Mouse (Mus musculus): ENCODE data around the gene Fnbp1l. TPM values are rescaled to one million over a fixed set of nuclear protein-coding genes. Genes with fewer than 3 reads are reported as not detected.

The Fnbp1l gene
- total and polyA plus RNA-seq, 3 experiments, result 7.6 to 17.4 (median 17.2) TPM

DNA sequence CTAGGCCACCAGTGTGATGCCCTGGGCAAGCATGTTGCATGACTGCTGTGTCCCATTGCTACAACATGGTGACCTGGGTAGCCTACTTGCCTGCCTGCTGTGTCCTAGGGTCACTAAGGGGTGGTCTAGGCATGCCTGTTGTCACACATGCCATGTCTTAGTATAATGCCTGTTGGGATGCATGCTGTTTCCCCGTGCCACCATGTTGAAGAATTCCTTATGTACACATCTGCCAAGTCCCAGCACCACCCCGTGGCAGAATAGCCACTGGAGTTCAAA, 19.6 kb upstream of the Fnbp1l start:
- TF ChIP-seq POLR2A (IDR thresholded peaks at IDR 0.05; ENCODE audit: insufficient read depth, low read depth, low read length) (no peak), CTCF (IDR thresholded peaks at IDR 0.05) (no peak), EP300 (IDR thresholded peaks at IDR 0.05; ENCODE audit: insufficient read depth, low read depth, low read length) (no peak)
- Histone ChIP-seq H3K4me3 (no peak overlapping the region), H3K27ac (no peak overlapping the region), H3K27me3 (ENCODE audit: control insufficient read depth, insufficient read depth, low read length) (no peaks in the 10 kb centered on the region), H3K79me2 (replicated peaks; ENCODE audit: control insufficient read depth, insufficient read depth, low read length) (no peaks in the 10 kb centered on the region), H3K4me1 (ENCODE audit: control insufficient read depth, insufficient read depth, low read length) (peaks cover 10% of the 10 kb centered on the region), H3K9ac (ENCODE audit: low read depth, low read length) (no peak overlapping the region), H3K36me3 (ENCODE audit: control insufficient read depth, insufficient read depth, low read length) (no peaks in the 10 kb centered on the region)
- 76% methylated on average over 2 of the region's 2 CpGs for WGBS
- intact Hi-C loops (cut with DNase I), result loop anchor here (2.0 to 10.0 kb wide), 4 partner anchors 52 to 754 kb away; partner anchors contain the start of gene Bcar3
- no peak for DNase-seq

DNA sequence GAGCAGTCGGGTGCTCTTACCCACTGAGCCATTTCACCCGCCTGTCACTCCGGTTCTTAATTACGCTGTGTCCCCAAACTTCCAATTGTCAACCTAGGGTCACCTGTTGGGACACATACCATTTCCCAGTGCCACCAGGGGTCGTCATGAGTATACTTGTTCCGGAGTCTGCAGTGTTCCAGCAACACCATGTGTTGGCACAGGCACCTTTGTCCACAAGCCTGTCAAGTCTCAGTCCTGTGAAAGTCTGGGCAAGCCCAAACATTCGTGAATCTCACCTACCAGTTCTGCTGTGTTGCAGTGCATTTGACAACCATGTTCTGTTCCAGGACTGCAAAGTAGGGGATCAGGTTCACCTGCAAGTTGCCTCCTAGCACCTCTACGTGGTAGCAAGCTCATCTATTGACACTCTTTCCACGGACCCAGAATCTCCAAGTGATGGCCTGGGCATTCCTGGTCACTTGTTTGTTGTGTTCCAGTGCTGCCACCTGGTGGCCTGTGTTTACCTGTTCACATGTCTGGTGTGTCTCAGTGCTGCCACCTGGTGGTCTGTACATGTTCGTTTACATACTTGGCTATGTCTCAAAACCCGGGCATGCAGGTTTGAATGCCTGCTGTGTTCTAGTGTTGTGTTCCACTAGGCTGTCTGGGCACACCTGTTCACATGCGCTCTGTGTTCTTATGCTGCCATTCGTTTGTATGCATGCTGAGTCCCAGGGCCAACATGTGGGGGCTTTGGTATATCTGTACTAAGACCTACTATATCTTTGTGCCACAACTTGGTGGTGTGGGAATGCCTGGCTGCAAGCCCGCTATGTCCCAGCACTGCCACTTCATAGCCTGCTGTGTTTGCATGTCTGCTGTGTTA, 19.0 kb upstream of the Fnbp1l start:
- 37% methylated on average over 14 of the region's 14 CpGs for WGBS
- H3K27me3 ChIP-seq (ENCODE audit: control insufficient read depth, insufficient read depth, low read length), result no peaks in the 10 kb centered on the region
- peak; percentile 90 to 92 for DNase-seq
- H3K9ac ChIP-seq (ENCODE audit: low read depth, low read length), result no peak overlapping the region
- H3K36me3 ChIP-seq (ENCODE audit: control insufficient read depth, insufficient read depth, low read length), result no peaks in the 10 kb centered on the region
- TF ChIP-seq CTCF (IDR thresholded peaks at IDR 0.05) (peak; percentile 97; the same call in 1 of the 2 replicates), POLR2A (IDR thresholded peaks at IDR 0.05; ENCODE audit: insufficient read depth, low read depth, low read length) (no peak), EP300 (IDR thresholded peaks at IDR 0.05; ENCODE audit: insufficient read depth, low read depth, low read length) (peak; percentile 99)
- H3K4me3 ChIP-seq, result no peak overlapping the region
- H3K27ac ChIP-seq, result no peak overlapping the region
- H3K79me2 ChIP-seq (replicated peaks; ENCODE audit: control insufficient read depth, insufficient read depth, low read length), result no peaks in the 10 kb centered on the region
- H3K4me1 ChIP-seq (ENCODE audit: control insufficient read depth, insufficient read depth, low read length), result peaks cover 10% of the 10 kb centered on the region
- intact Hi-C loops (cut with DNase I), result loop anchor here (1.0 to 10.0 kb wide), 7 partner anchors 51 to 754 kb away; partner anchors contain the start of gene Bcar3

DNA sequence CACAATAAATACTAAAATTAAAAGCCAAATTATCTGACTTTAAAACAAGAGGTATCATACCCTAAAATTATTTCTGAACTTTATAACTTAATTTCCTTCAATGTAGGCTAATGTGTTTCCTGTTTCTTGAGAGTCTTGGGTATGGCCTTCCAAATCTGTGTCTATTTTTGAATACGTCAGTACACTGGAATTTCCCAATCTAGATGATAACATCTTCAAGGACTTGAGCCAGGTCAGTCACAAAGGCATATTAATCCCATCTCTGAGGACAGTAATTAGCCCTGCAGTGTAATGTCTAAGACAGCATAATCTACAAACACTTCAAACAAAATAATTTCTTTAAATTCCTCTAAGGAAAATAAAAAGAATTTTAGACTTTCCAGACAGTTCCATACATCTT, 17.8 kb upstream of the Fnbp1l start:
- no peak for DNase-seq
- Histone ChIP-seq H3K4me1 (ENCODE audit: control insufficient read depth, insufficient read depth, low read length) (peaks cover 10% of the 10 kb centered on the region), H3K4me3 (no peak overlapping the region), H3K27ac (peak overlapping the region; percentile 65), H3K27me3 (ENCODE audit: control insufficient read depth, insufficient read depth, low read length) (no peaks in the 10 kb centered on the region), H3K9ac (ENCODE audit: low read depth, low read length) (no peak overlapping the region), H3K79me2 (replicated peaks; ENCODE audit: control insufficient read depth, insufficient read depth, low read length) (no peaks in the 10 kb centered on the region), H3K36me3 (ENCODE audit: control insufficient read depth, insufficient read depth, low read length) (no peaks in the 10 kb centered on the region)
- intact Hi-C loops (cut with DNase I), result loop anchor here (1.0 to 10.0 kb wide), 3 partner anchors 8 to 752 kb away; no protein-coding TSS in a partner anchor
- 26% methylated on average over 1 of the region's 1 CpGs for WGBS
- TF ChIP-seq POLR2A (IDR thresholded peaks at IDR 0.05; ENCODE audit: insufficient read depth, low read depth, low read length) (no peak), CTCF (IDR thresholded peaks at IDR 0.05) (no peak), EP300 (IDR thresholded peaks at IDR 0.05; ENCODE audit: insufficient read depth, low read depth, low read length) (no peak)

DNA sequence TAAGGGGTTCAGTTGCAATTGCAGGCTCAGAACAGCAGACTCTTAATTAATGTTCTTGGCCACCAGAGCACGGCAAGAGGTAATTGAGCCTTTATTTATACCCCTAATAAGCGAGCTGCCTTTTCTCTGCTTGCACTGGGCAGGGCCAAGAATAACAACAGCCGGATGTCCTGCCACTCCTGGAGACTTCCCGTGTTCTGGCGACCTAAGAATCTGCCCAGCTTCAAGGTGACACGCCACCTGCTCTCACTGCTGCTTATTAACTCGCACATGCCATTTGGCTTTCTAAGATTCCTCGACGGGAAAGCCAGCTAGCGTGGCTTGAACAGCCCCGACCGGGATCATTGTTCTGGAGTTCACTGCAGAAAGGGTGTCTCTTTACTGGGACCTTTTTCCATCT, 15.7 kb upstream of the Fnbp1l start:
- H3K9ac ChIP-seq (ENCODE audit: low read depth, low read length), result no peak overlapping the region
- H3K27ac ChIP-seq, result peak overlapping the region; percentile 74
- intact Hi-C loops (cut with DNase I), result loop anchor here (1.0 to 10.0 kb wide), 3 partner anchors 15 to 750 kb away; no protein-coding TSS in a partner anchor
- TF ChIP-seq CTCF (IDR thresholded peaks at IDR 0.05) (no peak), POLR2A (IDR thresholded peaks at IDR 0.05; ENCODE audit: insufficient read depth, low read depth, low read length) (no peak), EP300 (IDR thresholded peaks at IDR 0.05; ENCODE audit: insufficient read depth, low read depth, low read length) (peak; percentile 96)
- peak; percentile 61 to 79 for DNase-seq
- WGBS, result 23% methylated on average over 12 of the region's 12 CpGs
- no peaks in the 10 kb centered on the region for H3K27me3 ChIP-seq (ENCODE audit: control insufficient read depth, insufficient read depth, low read length)
- H3K36me3 ChIP-seq (ENCODE audit: control insufficient read depth, insufficient read depth, low read length), result no peaks in the 10 kb centered on the region
- H3K79me2 ChIP-seq (replicated peaks; ENCODE audit: control insufficient read depth, insufficient read depth, low read length), result no peaks in the 10 kb centered on the region
- H3K4me3 ChIP-seq, result peak overlapping the region; percentile 12; the same call in 1 of the 2 replicates
- peaks cover 10% of the 10 kb centered on the region for H3K4me1 ChIP-seq (ENCODE audit: control insufficient read depth, insufficient read depth, low read length)

- H3K36me3 ChIP-seq (ENCODE audit: control insufficient read depth, insufficient read depth, low read length), result no peaks in the 10 kb centered on the region
- H3K4me3 ChIP-seq, result peak overlapping the region; percentile 0; the same call in 1 of the 2 replicates
- no peaks in the 10 kb centered on the region for H3K27me3 ChIP-seq (ENCODE audit: control insufficient read depth, insufficient read depth, low read length)
- H3K27ac ChIP-seq, result peak overlapping the region; percentile 55
- no peak overlapping the region for H3K9ac ChIP-seq (ENCODE audit: low read depth, low read length)
- H3K4me1 ChIP-seq (ENCODE audit: control insufficient read depth, insufficient read depth, low read length), result no peaks in the 10 kb centered on the region; the same call in none of the 2 replicates
- WGBS, result 11% methylated on average over 13 of the region's 13 CpGs
- peak in 1 of 2 experiments; percentile 56 for DNase-seq
- TF ChIP-seq EP300 (IDR thresholded peaks at IDR 0.05; ENCODE audit: insufficient read depth, low read depth, low read length), result peak; percentile 78
- no peak for TF ChIP-seq CTCF (IDR thresholded peaks at IDR 0.05)
- TF ChIP-seq POLR2A (IDR thresholded peaks at IDR 0.05; ENCODE audit: insufficient read depth, low read depth, low read length), result peak; percentile 17; the same call in 1 of the 2 replicates
- H3K79me2 ChIP-seq (replicated peaks; ENCODE audit: control insufficient read depth, insufficient read depth, low read length), result no peaks in the 10 kb centered on the region
- intact Hi-C loops (cut with DNase I), result loop anchor here (1.0 to 10.0 kb wide), 2 partner anchors 8 to 1195 kb away; no protein-coding TSS in a partner anchor
Measured at GRCm38 (mm10) chr3:122629580-122629979, 10.1 kb upstream of the Fnbp1l start.

GRCm38 (mm10) chr3:122628956-122629355, 9.4 kb upstream of the Fnbp1l start:
- DNase-seq, result no peak
- Histone ChIP-seq H3K79me2 (replicated peaks; ENCODE audit: control insufficient read depth, insufficient read depth, low read length) (no peaks in the 10 kb centered on the region), H3K27me3 (ENCODE audit: control insufficient read depth, insufficient read depth, low read length) (no peaks in the 10 kb centered on the region), H3K27ac (peak overlapping the region; percentile 55), H3K36me3 (ENCODE audit: control insufficient read depth, insufficient read depth, low read length) (no peaks in the 10 kb centered on the region), H3K4me3 (no peak overlapping the region), H3K9ac (ENCODE audit: low read depth, low read length) (no peak overlapping the region), H3K4me1 (ENCODE audit: control insufficient read depth, insufficient read depth, low read length) (no peaks in the 10 kb centered on the region; the same call in none of the 2 replicates)
- TF ChIP-seq CTCF (IDR thresholded peaks at IDR 0.05) (no peak), EP300 (IDR thresholded peaks at IDR 0.05; ENCODE audit: insufficient read depth, low read depth, low read length) (no peak), POLR2A (IDR thresholded peaks at IDR 0.05; ENCODE audit: insufficient read depth, low read depth, low read length) (no peak)
- 50% methylated on average over 3 of the region's 3 CpGs for WGBS
- intact Hi-C loops (cut with DNase I), result loop anchor here (1.0 to 10.0 kb wide), 2 partner anchors 8 to 1194 kb away; no protein-coding TSS in a partner anchor
